Mouse (Mus musculus) embryonic facial prominence, embryonic 10.5 days (tissue): ENCODE results near the gene Nfkb1. TPM values are rescaled to one million over a fixed set of nuclear protein-coding genes. Genes with fewer than 3 reads are reported as not detected.

Experiments used
- DNase-seq: peaks from one replicate; pipeline ENCODE4 v3.0.0-alpha.2; 2017; ENCODE audit warnings: low spot score
- H3K27ac ChIP-seq: fragments of 300-500 bp; sonication (generic); replicated peaks from 2 replicates; pipeline ENCODE4 v1.5.1; 2016; ENCODE audit warnings: mild to moderate bottlenecking
- H3K27me3 ChIP-seq: fragments of 300-500 bp; sonication (generic); replicated peaks from 2 replicates; pipeline ENCODE4 v1.6.1; 2016; ENCODE audit warnings: low read depth, mild to moderate bottlenecking; ENCODE audit not compliant: poor library complexity, severe bottlenecking
- H3K36me3 ChIP-seq: fragments of 300-500 bp; sonication (generic); replicated peaks from 2 replicates; pipeline ENCODE4 v1.6.1; 2016; ENCODE audit warnings: mild to moderate bottlenecking, moderate library complexity
- H3K4me1 ChIP-seq: fragments of 300-500 bp; sonication (generic); 2 replicates; pipeline ENCODE4 v1.6.1; 2016
- H3K4me3 ChIP-seq: fragments of 300-500 bp; sonication (generic); 2 replicates; pipeline ENCODE4 v1.5.1; 2016; ENCODE audit warnings: mild to moderate bottlenecking, moderate library complexity
- H3K9me3 ChIP-seq: fragments of 300-500 bp; sonication (generic); 2 replicates; pipeline ENCODE4 v1.6.1; 2016; ENCODE audit warnings: mild to moderate bottlenecking
- WGBS: fragments of 180-500 bp; shearing (Covaris S2); methylation state at CpG from one replicate; pipeline ENCODE4 v1.1.7; 2016; 5-methylcytosine and 5-hydroxymethylcytosine counted together
- polyA plus RNA-seq: library from polyadenylated mRNA; unstranded; fragments of >200 nt; fragmentation: Nextera tagmentation; extraction: Ambion mirVana; gene quantifications from 2 replicates; pipeline ENCODE4 v1.2.1, GENCODE M21; 2016

Nfkb1 gene
- polyA plus RNA-seq, 1 experiment from 2014 or later, result 12.7 TPM

- H3K9me3 ChIP-seq, result no peaks in the 10 kb centered on the region
- no peaks in the 10 kb centered on the region; the same call in 1 of the 2 replicates for H3K36me3 ChIP-seq
- no peaks in the 10 kb centered on the region for H3K27me3 ChIP-seq
- no peak overlapping the region for H3K4me3 ChIP-seq
- DNase-seq, result no peak
- peaks cover 26% of the 10 kb centered on the region for H3K4me1 ChIP-seq
- WGBS, result 81% methylated on average over 5 of the region's 5 CpGs
- no peak overlapping the region for H3K27ac ChIP-seq
Measured at GRCm38 (mm10) chr3:135675480-135675879, 15.9 kb downstream of the Nfkb1 start.

GRCm38 (mm10) chr3:135674716-135675392, 16.5 kb downstream of the Nfkb1 start:
- H3K36me3 ChIP-seq, result no peaks in the 10 kb centered on the region; the same call in 1 of the 2 replicates
- H3K9me3 ChIP-seq, result no peaks in the 10 kb centered on the region
- peaks cover 24% of the 10 kb centered on the region for H3K4me1 ChIP-seq
- H3K27ac ChIP-seq, result no peak overlapping the region; the same call in 1 of the 2 replicates
- WGBS, result 71% methylated on average over 13 of the region's 13 CpGs
- no peaks in the 10 kb centered on the region for H3K27me3 ChIP-seq
- DNase-seq, result no peak
- H3K4me3 ChIP-seq, result no peak overlapping the region

GRCm38 (mm10) chr3:135673695-135674094, 17.7 kb downstream of the Nfkb1 start:
- no peak for DNase-seq
- H3K9me3 ChIP-seq, result no peaks in the 10 kb centered on the region
- H3K27me3 ChIP-seq, result no peaks in the 10 kb centered on the region
- no peak overlapping the region for H3K4me3 ChIP-seq
- H3K36me3 ChIP-seq, result peaks cover 6% of the 10 kb centered on the region; the same call in 1 of the 2 replicates
- H3K27ac ChIP-seq, result no peak overlapping the region
- peaks cover 22% of the 10 kb centered on the region for H3K4me1 ChIP-seq
- 73% methylated on average over 7 of the region's 7 CpGs for WGBS

GRCm38 (mm10) chr3:135673041-135673440, 18.3 kb downstream of the Nfkb1 start:
- DNase-seq, result no peak
- WGBS, result 86% methylated on average over 4 of the region's 4 CpGs
- Histone ChIP-seq H3K27me3 (no peaks in the 10 kb centered on the region), H3K27ac (no peak overlapping the region), H3K36me3 (peaks cover 6% of the 10 kb centered on the region; the same call in 1 of the 2 replicates), H3K4me3 (no peak overlapping the region), H3K9me3 (no peaks in the 10 kb centered on the region), H3K4me1 (peaks cover 21% of the 10 kb centered on the region)

GRCm38 (mm10) chr3:135672135-135672534, 19.2 kb downstream of the Nfkb1 start:
- WGBS, result 90% methylated on average over 5 of the region's 5 CpGs
- peaks cover 21% of the 10 kb centered on the region for H3K4me1 ChIP-seq
- no peak overlapping the region for H3K4me3 ChIP-seq
- no peak for DNase-seq
- H3K36me3 ChIP-seq, result peaks cover 13% of the 10 kb centered on the region
- H3K27ac ChIP-seq, result no peak overlapping the region
- H3K9me3 ChIP-seq, result no peaks in the 10 kb centered on the region
- no peaks in the 10 kb centered on the region for H3K27me3 ChIP-seq

- no peaks in the 10 kb centered on the region for H3K27me3 ChIP-seq
- no peak for DNase-seq
- no peak overlapping the region for H3K27ac ChIP-seq
- H3K4me1 ChIP-seq, result peaks cover 24% of the 10 kb centered on the region
- WGBS, result 85% methylated on average over 4 of the region's 4 CpGs
- H3K9me3 ChIP-seq, result no peaks in the 10 kb centered on the region
- H3K36me3 ChIP-seq, result peaks cover 25% of the 10 kb centered on the region
- H3K4me3 ChIP-seq, result no peak overlapping the region
Measured at GRCm38 (mm10) chr3:135670869-135671268, 20.5 kb downstream of the Nfkb1 start.

- Histone ChIP-seq H3K36me3 (peaks cover 43% of the 10 kb centered on the region), H3K4me1 (peaks cover 13% of the 10 kb centered on the region; the same call in 1 of the 2 replicates), H3K27me3 (no peaks in the 10 kb centered on the region), H3K4me3 (no peak overlapping the region), H3K9me3 (no peaks in the 10 kb centered on the region), H3K27ac (no peak overlapping the region)
- 90% methylated on average over 3 of the region's 3 CpGs for WGBS
- DNase-seq, result no peak
Measured at GRCm38 (mm10) chr3:135667084-135667483, 24.3 kb downstream of the Nfkb1 start.

- Histone ChIP-seq H3K4me1 (peaks cover 11% of the 10 kb centered on the region; the same call in 1 of the 2 replicates), H3K27me3 (no peaks in the 10 kb centered on the region), H3K27ac (no peak overlapping the region), H3K9me3 (no peaks in the 10 kb centered on the region), H3K36me3 (peaks cover 52% of the 10 kb centered on the region), H3K4me3 (no peak overlapping the region)
- 84% methylated on average over 6 of the region's 6 CpGs for WGBS
- DNase-seq, result no peak
Measured at GRCm38 (mm10) chr3:135665777-135666259, 25.5 kb downstream of the Nfkb1 start.

- DNase-seq, result no peak
- H3K4me1 ChIP-seq, result peaks cover 10% of the 10 kb centered on the region; the same call in 1 of the 2 replicates
- WGBS, result 82% methylated on average over 15 of the region's 15 CpGs
- no peaks in the 10 kb centered on the region for H3K27me3 ChIP-seq
- H3K9me3 ChIP-seq, result no peaks in the 10 kb centered on the region
- no peak overlapping the region for H3K27ac ChIP-seq
- no peak overlapping the region for H3K4me3 ChIP-seq
- H3K36me3 ChIP-seq, result peaks cover 57% of the 10 kb centered on the region
Measured at GRCm38 (mm10) chr3:135662139-135662864, 29.0 kb downstream of the Nfkb1 start.

- Histone ChIP-seq H3K27ac (no peak overlapping the region), H3K4me1 (peaks cover 10% of the 10 kb centered on the region; the same call in 1 of the 2 replicates), H3K36me3 (peaks cover 52% of the 10 kb centered on the region), H3K27me3 (no peaks in the 10 kb centered on the region), H3K9me3 (no peaks in the 10 kb centered on the region), H3K4me3 (no peak overlapping the region)
- no peak for DNase-seq
- 83% methylated on average over 9 of the region's 9 CpGs for WGBS
Measured at GRCm38 (mm10) chr3:135661707-135662106, 29.6 kb downstream of the Nfkb1 start.

- Histone ChIP-seq H3K27ac (no peak overlapping the region), H3K27me3 (no peaks in the 10 kb centered on the region), H3K9me3 (no peaks in the 10 kb centered on the region), H3K4me3 (no peak overlapping the region), H3K36me3 (peaks cover 48% of the 10 kb centered on the region), H3K4me1 (peaks cover 2% of the 10 kb centered on the region)
- 86% methylated on average over 7 of the region's 7 CpGs for WGBS
- DNase-seq, result no peak
Measured at GRCm38 (mm10) chr3:135658540-135659097, 32.7 kb downstream of the Nfkb1 start.

GRCm38 (mm10) chr3:135656156-135656555, 35.2 kb downstream of the Nfkb1 start:
- no peak for DNase-seq
- no peaks in the 10 kb centered on the region for H3K27me3 ChIP-seq
- H3K4me3 ChIP-seq, result no peak overlapping the region
- WGBS, result 91% methylated on average over 4 of the region's 4 CpGs
- H3K36me3 ChIP-seq, result peaks cover 42% of the 10 kb centered on the region
- no peak overlapping the region for H3K27ac ChIP-seq
- H3K9me3 ChIP-seq, result no peaks in the 10 kb centered on the region
- H3K4me1 ChIP-seq, result peaks cover 8% of the 10 kb centered on the region
